Mouse (Mus musculus): ENCODE measurements around the gene Kcnj12.

DNA sequence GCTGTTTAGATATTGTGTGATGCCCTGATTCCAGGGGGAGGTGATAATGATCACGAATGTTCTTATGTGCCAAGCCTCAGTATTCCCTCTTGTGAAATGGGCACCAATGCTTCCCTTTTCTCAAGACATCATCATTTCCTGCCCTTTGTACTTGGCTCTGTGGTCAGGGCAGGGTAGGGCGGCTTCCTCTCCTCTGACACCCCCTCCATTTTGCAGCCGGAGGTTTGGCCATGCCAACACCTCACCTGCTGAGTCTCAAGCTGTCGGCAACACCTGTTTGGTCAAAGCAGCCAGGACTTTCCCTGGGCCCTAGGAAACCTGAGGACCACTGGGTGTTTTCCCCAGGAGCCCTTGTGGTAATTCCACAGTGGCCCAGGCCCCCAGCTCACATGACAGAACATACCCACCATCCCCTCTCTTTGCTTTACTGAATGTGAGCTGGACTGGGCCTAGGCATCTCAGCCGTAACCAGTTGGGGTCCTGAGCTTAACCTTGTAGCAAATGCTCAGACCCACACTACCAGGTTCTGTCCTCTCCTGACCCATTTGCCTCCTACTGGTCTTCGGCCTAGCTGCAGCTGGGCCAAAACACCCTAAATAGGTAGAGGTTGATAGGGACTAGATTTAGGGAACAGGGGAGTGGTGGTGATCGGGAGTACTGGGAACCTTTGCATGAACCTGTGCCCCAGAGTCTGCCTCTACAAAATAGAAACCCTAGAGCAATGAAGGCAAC, 7.7 kb downstream of the Kcnj12 start:
- TF ChIP-seq CTCF (IDR thresholded peaks at IDR 0.05; ENCODE audit: borderline replicate concordance, extremely low read depth, insufficient read depth, insufficient read length) (no peak), POLR2A (IDR thresholded peaks at IDR 0.05; ENCODE audit: borderline replicate concordance, extremely low read depth, insufficient read depth, insufficient read length, poor library complexity, severe bottlenecking) (no peak)

Measured in brain, embryonic 14.5 days (tissue).